Mouse (Mus musculus) heart, postnatal 10 days (tissue): Measurements from ENCODE around the gene Gm20878. TPM values are rescaled to one million over a fixed set of nuclear protein-coding genes. Genes with fewer than 3 reads are reported as not detected.
"Not testable (repeated sequence)": the region's sequence is repeated elsewhere in the genome, so short reads cannot be mapped to it uniquely, and the experiment has no call there.

Source experiments
- DNase-seq, 2 experiments: peaks; one replicate each; pipeline ENCODE4 v3.0.0; 2021
- intact Hi-C: fragments of 180-260 bp; cut with DNase I; formaldehyde crosslinking; loops from one replicate; pipeline ENCODE4 v1.15.1; 2025
- total RNA-seq, 2 experiments: library from RNA; stranded (reverse); gene quantifications; 2 replicates each; pipeline ENCODE4 v1.2.3; 2021

Gene Gm20878
- under 1 TPM; 0.45 to 0.69 TPM for total RNA-seq

DNA sequence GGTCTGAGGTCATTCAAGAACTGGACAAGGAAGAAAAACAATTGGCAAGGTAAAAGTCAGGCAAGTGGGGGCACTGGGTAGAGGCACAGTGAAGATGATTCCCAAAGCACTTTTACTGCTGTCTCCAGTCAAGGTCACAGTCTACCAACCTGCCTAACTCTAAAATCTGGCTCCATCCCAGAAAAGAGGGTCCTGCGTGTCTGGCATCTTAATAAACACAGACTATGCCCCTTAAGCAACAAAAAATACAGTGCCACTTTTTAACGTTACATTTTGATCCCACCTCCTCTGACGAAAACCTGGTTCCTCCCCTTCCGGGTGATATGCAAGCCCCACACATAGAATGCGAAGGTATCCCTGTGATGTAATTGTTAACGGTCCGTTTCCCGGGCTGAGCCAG is at the start of gene Gm20878:
Gene Gm20878 (plus strand): TSS at position 301 of the 400 bp plus-strand sequence.
- DNase-seq, intact Hi-C loops: not testable (repeated sequence)

DNA sequence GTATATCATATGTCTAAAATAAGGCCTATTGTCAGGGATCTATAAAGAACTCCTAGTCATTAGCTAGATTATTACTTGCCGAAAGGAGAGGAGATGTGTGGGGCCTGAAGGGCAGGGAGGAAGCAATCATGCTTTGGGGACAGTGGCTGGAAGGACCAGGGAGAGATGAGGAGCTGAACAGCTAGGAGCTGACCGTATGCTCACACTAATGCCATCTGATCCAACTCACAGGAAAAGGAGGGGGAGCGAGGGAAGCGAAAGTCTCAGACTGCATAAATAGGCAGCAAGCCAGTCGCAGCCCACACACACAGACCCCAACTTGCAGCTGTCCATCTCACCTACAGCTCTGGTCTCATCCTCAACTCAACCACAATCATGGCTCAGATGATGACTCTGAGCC is 38.1 kb upstream of the Gm20878 start, which contains the start of gene Gm21541:
Gene Gm21541 (plus strand): TSS at position 301 of the 400 bp plus-strand sequence.
- DNase-seq, intact Hi-C loops: not testable (repeated sequence)

GRCm38 (mm10) chr4:41965758-41966157 is 24.4 kb downstream of the Gm20878 start, which contains the start of gene Fam205a4:
Gene Fam205a4 (plus strand): TSS chr4:41966058.
- intact Hi-C loops = not testable (repeated sequence)

More at GRCm38 (mm10) chr4:41965758-41966157, 24.4 kb downstream of the Gm20878 start, which contains the start of gene Fam205a4:
- DNase-seq = not testable (repeated sequence)

Other genes with a start within 250 kb of the Gm20878 start
- gene Cntfr, start 244.5 kb upstream of the Gm20878 start, total RNA-seq = 1 to 10 TPM; 3.3 to 7.5 TPM
- 10 to 100 TPM; 65.3 to 66.2 TPM for gene Il11ra1, start 241.6 kb upstream of the Gm20878 start, total RNA-seq
- 10 to 100 TPM; 28.0 to 32.1 TPM for gene Rpp25l, start 228.0 kb upstream of the Gm20878 start, total RNA-seq
- 10 to 100 TPM; 85.9 to 92.3 TPM for gene Dctn3, start 218.4 kb upstream of the Gm20878 start, total RNA-seq
- gene Arid3c, start 210.4 kb upstream of the Gm20878 start, total RNA-seq = not detected
- gene Galt, start 186.3 kb upstream of the Gm20878 start, total RNA-seq = 10 to 100 TPM; 57.7 to 66.1 TPM
- 10 to 100 TPM; 23.8 to 28.6 TPM for gene Sigmar1, start 185.4 kb upstream of the Gm20878 start, total RNA-seq
- 10 to 100 TPM; 23.1 to 24.3 TPM for gene Ccl27a, start 167.3 kb upstream of the Gm20878 start, total RNA-seq
- gene Gm21541, start 38.0 kb upstream of the Gm20878 start, total RNA-seq = not detected
- gene Fam205a4, start 24.5 kb downstream of the Gm20878 start, total RNA-seq = under 1 TPM in 1 of 2 experiments, not detected in 1; 0.07 TPM
- not detected for gene Gm21093, start 93.2 kb downstream of the Gm20878 start, total RNA-seq
- not detected for gene Gm3893, start 149.6 kb downstream of the Gm20878 start, total RNA-seq
- 10 to 100 TPM; 11.9 to 12.6 TPM for gene Gm13304, start 173.2 kb downstream of the Gm20878 start, total RNA-seq
- not detected for gene Gm13306, start 211.9 kb downstream of the Gm20878 start, total RNA-seq
- gene Gm13305, start 227.0 kb downstream of the Gm20878 start, total RNA-seq = not detected